Comparison of ENCODE assay signal across 7 mouse cellular contexts in genomic region chr11:88251972-88252766, GRCm38 (mm10). TPM values are rescaled to one million over a fixed set of nuclear protein-coding genes. Genes with fewer than 3 reads are reported as not detected.
DNase-seq lines count a peak whose midpoint lies in the region; ATAC-seq lines count a peak whose summit lies in the region.

No protein-coding gene starts in this region.

- peaks cover 6% of the 10 kb centered on the region for H3K4me1 ChIP-seq in embryonic facial prominence, embryonic 11.5 days (ENCODE audit: control insufficient read depth, insufficient read depth, low read length)
- peaks cover 40% of the 10 kb centered on the region for H3K4me1 ChIP-seq in limb, embryonic 10.5 days
- peaks cover 45% of the 10 kb centered on the region for H3K4me1 ChIP-seq in midbrain, embryonic 13.5 days (replicated peaks)

- no peaks in the 10 kb centered on the region for H3K36me3 ChIP-seq in embryonic facial prominence, embryonic 11.5 days (replicated peaks; ENCODE audit: control insufficient read depth, insufficient read depth, low read depth, low read length)
- no peaks in the 10 kb centered on the region for H3K36me3 ChIP-seq in limb, embryonic 10.5 days
- H3K36me3 ChIP-seq in midbrain, embryonic 13.5 days, result no peaks in the 10 kb centered on the region

- H3K27ac ChIP-seq in embryonic facial prominence, embryonic 11.5 days (replicated peaks; ENCODE audit: low read depth, low read length), result no peak overlapping the region
- H3K27ac ChIP-seq in limb, embryonic 10.5 days, result peak overlapping the region; percentile 72
- H3K27ac ChIP-seq in midbrain, embryonic 13.5 days, result peak overlapping the region; percentile 85

- peak; percentile 85 for ATAC-seq in embryonic facial prominence, embryonic 11.5 days (replicated peaks; ENCODE audit: insufficient number of reproducible peaks, low FRiP score, low TSS enrichment, low read depth)
- ATAC-seq in midbrain, embryonic 13.5 days, result peak; percentile 92

- no peak overlapping the region for H3K4me3 ChIP-seq in embryonic facial prominence, embryonic 11.5 days (ENCODE audit: low read depth, low read length)
- peak overlapping the region; percentile 26; the same call in 1 of the 2 replicates for H3K4me3 ChIP-seq in limb, embryonic 10.5 days
- H3K4me3 ChIP-seq in midbrain, embryonic 13.5 days (replicated peaks), result no peak overlapping the region

- peak overlapping the region; percentile 2; the same call in 1 of the 2 replicates for H3K9ac ChIP-seq in embryonic facial prominence, embryonic 11.5 days (replicated peaks; ENCODE audit: low read length)
- peak overlapping the region; percentile 10; the same call in 1 of the 2 replicates for H3K9ac ChIP-seq in midbrain, embryonic 13.5 days (replicated peaks)

- H3K9me3 ChIP-seq in embryonic facial prominence, embryonic 11.5 days (replicated peaks; ENCODE audit: control insufficient read depth, low read length), result no peaks in the 10 kb centered on the region
- no peaks in the 10 kb centered on the region for H3K9me3 ChIP-seq in limb, embryonic 10.5 days (replicated peaks)
- H3K9me3 ChIP-seq in midbrain, embryonic 13.5 days, result no peaks in the 10 kb centered on the region

- peak; percentile 95 for DNase-seq in adrenal gland, postnatal 10 days
- peak; percentile 90 for DNase-seq in embryonic facial prominence, embryonic 11.5 days (ENCODE audit: low spot score)
- peak; percentile 79 to 93 for DNase-seq in heart, adult 18-20 months
- peak; percentile 86 for DNase-seq in kidney, adult 18-20 months
- DNase-seq in limb, embryonic 10.5 days (ENCODE audit: low spot score), result peak; percentile 95
- peak; percentile 67 for DNase-seq in skeletal muscle tissue, adult 2 months (ENCODE audit: low read depth, low spot score)

- H3K4me2 ChIP-seq in embryonic facial prominence, embryonic 11.5 days (ENCODE audit: low read depth, low read length), result no peak overlapping the region
- H3K4me2 ChIP-seq in midbrain, embryonic 13.5 days (replicated peaks), result peak overlapping the region; percentile 35

- no peaks in the 10 kb centered on the region for H3K27me3 ChIP-seq in embryonic facial prominence, embryonic 11.5 days (ENCODE audit: control insufficient read depth, insufficient read depth, low read length)
- peaks cover 13% of the 10 kb centered on the region; the same call in 1 of the 2 replicates for H3K27me3 ChIP-seq in limb, embryonic 10.5 days (ENCODE audit: low read depth, poor library complexity, severe bottlenecking)
- H3K27me3 ChIP-seq in midbrain, embryonic 13.5 days, result no peaks in the 10 kb centered on the region

- 14% methylated on average over 22 of the region's 22 CpGs for WGBS in embryonic facial prominence, embryonic 11.5 days
- WGBS in limb, embryonic 10.5 days, result 17% methylated on average over 22 of the region's 22 CpGs
- WGBS in midbrain, embryonic 13.5 days, result 15% methylated on average over 22 of the region's 22 CpGs

RNA-seq across cellular contexts. Expression of gene Ccdc182, which starts 41.7 kb away (rescaled TPM):
- total RNA-seq in adrenal gland, postnatal 10 days (2021), result not detected
- 1.7 and 2.6 TPM in 2 replicates for polyA plus RNA-seq in embryonic facial prominence, embryonic 11.5 days (2014; fragmentation: Nextera tagmentation; extraction: Ambion mirVana)
- not detected for total RNA-seq in heart, adult 18-20 months (2021)
- not detected in 2 replicates for polyA plus RNA-seq in limb, embryonic 10.5 days (2016; fragmentation: Nextera tagmentation; extraction: Ambion mirVana)
- 0.82 and 1.6 TPM in 2 replicates for polyA plus RNA-seq in midbrain, embryonic 13.5 days (2015; fragmentation: Nextera tagmentation; extraction: Ambion mirVana)

RNA-seq across cellular contexts. Expression of gene Mrps23, which starts 48.0 kb away (rescaled TPM):
- 100 to 1,000 TPM; 175 to 192 TPM for total RNA-seq in adrenal gland, postnatal 10 days (2021)
- polyA plus RNA-seq in embryonic facial prominence, embryonic 11.5 days (2014; fragmentation: Nextera tagmentation; extraction: Ambion mirVana), result 70.6 and 83.8 TPM in 2 replicates
- 100 to 1,000 TPM; 327 to 375 TPM for total RNA-seq in heart, adult 18-20 months (2021)
- polyA plus RNA-seq in limb, embryonic 10.5 days (2016; fragmentation: Nextera tagmentation; extraction: Ambion mirVana), result 57.9 and 68.1 TPM in 2 replicates
- 68.6 and 69.8 TPM in 2 replicates for polyA plus RNA-seq in midbrain, embryonic 13.5 days (2015; fragmentation: Nextera tagmentation; extraction: Ambion mirVana)
